Mouse (Mus musculus) T-helper 2 cell (primary cell): Measurements from ENCODE around the gene Ankrd13d.

ENCODE experiments used
- in situ Hi-C: fragments of 300-600 bp; cut with MboI, MseI; formaldehyde crosslinking; loops from one replicate; pipeline ENCODE4 v1.15.1; 2025; ENCODE audit warnings: high pct_unique_total_duplicates

The Ankrd13d gene

DNA sequence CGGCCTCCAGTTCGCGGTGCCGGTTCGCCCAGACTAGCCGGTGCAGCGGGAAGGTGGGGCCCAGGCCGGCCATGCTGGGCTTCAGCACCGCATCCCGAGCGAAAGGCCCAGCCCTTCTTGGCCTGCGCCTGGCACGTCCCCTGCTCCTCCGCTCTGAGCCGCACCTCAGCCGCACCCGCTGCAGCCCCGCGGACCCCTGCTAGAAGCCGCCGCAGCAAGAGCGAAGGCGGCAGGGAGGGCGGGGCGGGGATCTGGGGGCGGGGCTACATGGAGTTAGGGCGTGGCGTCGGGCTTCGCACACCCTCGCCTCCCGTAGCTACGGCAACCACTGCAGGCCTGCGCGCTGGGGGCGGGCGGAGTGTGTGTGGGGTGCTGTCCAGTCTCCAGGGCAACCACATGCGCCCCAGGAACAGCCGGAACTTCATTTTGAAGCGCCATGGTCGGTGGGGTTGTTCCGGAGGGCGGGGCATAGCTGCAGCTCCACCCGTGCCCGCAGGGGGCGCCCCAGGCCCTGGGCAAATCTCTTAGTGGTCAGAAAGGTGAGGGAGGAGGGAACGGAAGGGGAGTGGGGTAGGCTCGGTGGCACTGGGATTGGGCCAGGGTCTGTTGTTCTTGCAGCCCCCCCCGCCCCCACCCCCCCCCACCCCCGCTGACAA is at the start of gene Ankrd13d:
Gene Ankrd13d, minus strand, starts transcription at position 240 of the 656 bp plus-strand sequence.
- in situ Hi-C loops: no loop called here

DNA sequence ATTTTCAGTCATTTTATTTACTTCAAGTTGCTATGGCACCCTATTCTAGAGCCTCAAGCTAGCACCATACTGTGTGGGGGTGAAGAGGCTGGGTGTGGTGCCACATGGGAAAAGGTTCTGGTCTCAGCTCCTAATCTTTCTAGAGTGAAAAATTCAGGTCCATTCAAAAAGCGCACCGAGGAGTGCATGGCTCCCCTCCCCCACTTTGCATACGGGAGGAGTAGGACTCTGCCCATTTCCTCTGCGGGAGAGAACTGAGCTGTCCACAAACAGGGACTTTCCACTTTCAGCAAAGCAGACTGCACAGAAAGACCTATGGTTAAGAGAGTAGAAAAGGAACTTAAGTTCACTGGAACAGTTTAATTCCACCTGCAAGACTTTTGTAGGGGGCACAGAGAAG is 49.7 kb upstream of the Ankrd13d start:
- in situ Hi-C loops: no loop called here

DNA sequence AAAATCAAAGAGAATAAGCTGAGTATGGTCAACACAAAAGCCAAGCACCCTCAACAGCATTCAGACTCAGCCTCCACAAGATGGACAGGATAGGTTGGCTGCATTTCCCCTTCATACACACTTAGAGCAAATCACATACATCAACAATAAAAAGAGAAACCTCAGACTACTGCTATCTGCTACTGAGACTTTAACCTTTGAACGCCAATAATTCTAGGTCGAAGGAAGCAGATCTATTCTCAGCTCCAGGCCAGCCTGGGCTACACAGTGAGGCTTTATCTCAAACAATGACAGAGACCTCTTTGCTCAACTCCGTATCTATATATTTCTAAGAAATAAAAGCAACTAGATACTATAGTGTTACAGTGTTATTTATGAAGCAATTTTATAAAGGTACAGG is 48.3 kb upstream of the Ankrd13d start:
- in situ Hi-C loops: no loop called here

DNA sequence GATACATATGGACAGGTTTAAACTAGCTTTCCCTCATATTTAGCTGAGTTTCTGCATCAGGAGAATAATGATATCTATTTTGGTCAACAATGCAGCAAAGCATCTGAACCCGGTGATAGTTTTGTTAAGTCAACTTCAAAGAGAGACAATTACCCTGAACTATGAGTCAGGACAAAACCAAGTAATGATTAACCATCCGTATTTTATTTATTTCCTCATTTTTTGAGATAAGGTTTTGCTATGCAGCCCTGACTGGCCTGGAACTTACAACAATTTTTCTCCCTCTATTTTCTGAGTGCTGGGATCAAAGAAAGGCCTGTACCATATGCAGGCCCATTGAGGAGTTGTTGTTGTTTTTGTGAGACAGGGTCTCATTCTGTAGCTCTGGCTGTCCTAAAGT is 47.7 kb upstream of the Ankrd13d start:
- in situ Hi-C loops: no loop called here

DNA sequence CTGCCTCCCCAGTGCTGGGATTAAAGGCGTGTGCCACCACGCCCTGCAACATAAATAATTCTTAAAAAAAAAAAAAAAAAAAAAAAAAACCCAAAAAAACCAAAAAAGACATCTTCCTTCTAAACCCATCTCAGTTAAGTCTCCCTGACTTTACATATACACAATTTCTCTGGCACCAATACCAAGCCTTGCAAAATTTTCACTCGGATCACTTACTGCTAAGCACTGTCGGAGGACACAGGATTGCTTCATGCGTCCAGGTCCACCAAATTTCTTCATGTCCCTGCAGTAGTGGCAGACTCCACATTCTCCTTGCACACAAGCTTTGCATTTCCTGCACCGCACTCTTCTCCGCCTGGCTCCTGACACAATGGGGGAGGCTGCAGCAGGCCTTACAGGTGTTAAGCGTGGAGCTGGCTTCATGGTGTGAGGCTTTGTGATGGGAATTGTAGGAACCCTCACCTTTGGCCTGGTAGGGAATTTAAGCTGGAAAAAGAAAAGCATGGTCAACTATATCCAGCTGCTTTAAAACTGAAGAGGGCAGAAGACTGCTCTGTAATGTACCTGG is 45.9 kb upstream of the Ankrd13d start:
- in situ Hi-C loops: no loop called here

DNA sequence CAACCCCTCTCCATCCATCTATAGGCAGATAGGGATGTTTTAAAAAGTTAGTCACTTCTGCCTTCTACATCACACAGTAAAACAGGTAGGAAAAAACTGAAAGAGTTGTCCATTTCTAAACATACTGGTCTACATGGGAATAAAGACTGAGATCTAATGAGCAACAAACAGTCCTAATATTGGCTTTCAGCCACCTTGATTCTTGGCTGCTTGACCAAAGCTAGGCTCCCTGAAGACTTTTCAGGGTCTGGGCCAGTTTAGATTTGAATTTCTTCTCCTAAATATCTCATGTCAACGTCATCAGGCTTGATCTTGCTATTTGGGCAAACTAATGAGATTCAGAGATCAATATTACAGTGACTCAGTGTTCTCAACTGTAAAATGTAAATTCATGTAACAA is 43.9 kb upstream of the Ankrd13d start:
- in situ Hi-C loops: no loop called here

DNA sequence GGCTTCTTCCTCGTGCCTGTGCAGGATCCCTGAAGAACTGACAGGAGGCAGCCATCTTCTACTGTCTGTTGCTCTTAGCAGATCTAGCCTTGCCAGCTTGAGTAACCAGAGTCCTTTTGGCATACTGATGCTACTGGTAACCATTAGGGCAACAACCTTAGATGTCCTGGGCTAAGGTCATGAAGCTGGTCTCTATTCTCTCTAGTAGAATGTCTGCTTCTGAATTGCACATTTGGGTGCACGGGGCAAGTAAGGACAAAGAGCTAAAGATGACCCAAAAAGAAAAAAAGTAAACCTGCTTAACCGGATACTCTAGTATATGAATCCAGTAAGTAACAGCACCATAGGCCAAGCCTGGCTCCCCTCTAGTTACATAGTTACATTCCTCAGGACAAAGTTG is 43.2 kb upstream of the Ankrd13d start:
- in situ Hi-C loops: no loop called here

DNA sequence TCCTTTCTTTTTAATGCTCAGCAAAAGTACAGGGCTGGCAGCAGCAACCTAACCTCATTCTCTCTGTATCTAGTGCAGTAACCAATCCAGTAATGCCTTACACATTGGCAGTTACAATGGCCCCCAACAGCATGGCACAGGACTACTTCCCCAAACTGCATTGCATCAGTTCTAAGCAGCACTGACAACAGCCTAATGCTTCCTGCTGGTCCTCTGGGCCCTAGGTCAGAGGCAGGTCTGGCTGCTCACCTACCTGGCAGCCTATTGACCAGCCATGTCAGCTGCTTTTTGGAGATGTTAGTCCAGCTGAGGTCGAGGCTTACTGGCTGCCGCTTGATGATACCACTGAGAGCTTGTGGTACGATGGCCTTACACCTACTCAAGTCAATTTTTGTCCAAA is 39.2 kb upstream of the Ankrd13d start:
- in situ Hi-C loops: no loop called here

DNA sequence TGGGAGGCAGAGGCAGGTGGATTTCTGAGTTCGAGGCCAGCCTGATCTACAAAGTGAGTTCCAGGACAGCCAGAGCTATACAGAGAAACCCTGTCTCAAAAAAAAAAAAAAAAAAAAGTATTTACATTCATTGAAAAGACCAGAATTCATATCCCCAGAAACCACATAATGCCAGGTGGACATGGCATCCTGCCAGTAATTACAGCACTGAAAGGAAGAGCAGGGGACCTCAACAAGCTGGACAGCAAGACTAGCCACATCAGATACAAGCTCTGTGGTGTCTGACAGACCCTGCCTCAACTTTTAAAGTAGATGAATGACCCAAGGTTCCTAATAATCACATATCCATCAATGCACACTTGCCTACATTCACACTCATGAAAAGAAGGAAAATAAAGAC is 38.7 kb upstream of the Ankrd13d start:
- in situ Hi-C loops: no loop called here

DNA sequence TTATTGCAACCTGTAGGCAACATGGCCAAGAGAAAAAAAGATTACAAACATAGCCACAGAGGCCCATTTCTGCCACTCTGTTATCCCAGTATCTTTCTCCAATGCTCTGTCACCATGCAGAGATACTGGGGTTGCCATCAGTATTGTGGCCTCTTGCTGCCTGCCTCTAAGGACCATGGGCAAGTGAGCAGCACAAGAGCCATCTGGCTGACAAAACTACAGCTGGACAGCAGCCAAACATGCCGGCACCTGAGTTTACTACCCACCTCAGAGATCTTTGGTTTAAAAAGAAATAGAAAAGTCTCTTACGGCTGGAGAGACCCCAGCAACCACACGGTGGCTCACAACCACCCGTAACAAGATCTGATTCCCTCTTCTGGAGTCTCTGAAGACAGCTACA is 36.3 kb upstream of the Ankrd13d start:
- in situ Hi-C loops: no loop called here

DNA sequence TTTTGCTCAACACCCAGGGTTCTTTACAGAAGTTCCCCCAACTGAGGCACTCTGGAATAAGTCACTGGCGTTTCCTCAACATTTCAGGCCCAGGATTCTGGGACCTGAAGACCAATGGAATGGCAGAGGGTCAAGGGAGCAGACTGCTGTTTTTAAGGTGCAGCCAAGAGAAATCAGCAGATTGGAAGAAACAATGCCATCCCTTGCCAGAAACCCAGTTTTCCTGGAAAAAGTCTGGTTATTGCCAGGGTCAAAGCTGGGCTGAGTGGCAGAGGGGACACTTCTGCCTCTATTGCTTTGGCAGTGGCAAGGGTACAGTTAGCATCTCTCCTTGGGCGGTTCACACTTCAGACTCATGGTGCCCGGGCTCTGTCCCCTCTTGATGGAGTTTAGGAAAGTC is 34.2 kb upstream of the Ankrd13d start:
- in situ Hi-C loops: no loop called here

DNA sequence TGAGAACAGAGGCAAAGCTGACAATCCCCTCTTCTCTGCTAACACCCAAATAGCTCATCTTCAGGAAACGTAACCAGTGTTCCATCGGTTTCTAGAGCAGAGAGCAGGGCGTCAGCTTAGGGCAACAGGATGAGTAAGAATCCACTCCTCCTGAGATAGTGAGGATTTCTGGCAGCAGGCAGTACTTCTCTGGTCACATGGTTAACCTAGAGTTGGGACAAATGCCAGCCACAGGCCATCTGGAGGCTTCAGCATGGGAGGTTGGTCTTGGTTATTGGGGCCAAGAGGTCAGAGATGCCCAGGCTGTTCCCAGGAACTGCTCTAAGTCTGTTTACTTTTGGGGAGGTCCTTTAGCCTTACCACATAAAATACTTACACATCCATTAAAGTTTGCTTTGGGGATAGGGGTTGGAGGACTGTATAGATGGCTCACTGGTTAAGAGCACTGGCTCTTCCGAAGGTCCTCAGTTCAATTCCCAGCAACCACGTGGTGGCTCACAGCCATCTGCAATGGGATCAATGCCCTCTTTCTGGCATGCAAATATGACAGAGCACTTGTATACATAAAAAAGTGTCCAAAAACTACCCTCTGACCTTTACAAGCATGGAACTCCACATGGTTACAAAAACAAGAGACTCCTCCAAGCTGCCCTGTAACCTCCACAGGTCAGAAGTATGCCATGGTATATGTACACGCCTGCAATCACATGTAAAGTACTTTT is 32.4 kb upstream of the Ankrd13d start:
- in situ Hi-C loops: no loop called here

DNA sequence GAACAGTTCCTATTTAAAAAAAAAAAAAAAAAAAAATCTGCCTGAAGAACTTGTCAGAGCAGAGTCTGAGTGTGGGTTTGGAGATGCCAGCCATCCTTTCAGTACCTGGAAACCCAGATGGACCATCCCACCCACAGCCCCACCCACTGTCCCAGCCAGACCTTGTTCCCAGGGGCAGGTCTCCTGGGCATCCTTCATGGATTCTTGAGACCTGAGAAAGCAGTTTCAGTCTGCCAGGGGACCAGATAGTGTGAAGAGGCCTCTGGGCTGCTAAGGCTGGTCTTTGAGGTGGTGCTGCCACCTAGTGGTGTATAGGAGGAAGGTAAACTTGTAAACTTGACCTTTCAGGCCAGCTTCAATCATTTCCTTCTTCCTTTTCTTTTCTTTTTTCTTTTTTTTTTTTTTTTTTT is 26.8 kb upstream of the Ankrd13d start:
- in situ Hi-C loops: no loop called here

DNA sequence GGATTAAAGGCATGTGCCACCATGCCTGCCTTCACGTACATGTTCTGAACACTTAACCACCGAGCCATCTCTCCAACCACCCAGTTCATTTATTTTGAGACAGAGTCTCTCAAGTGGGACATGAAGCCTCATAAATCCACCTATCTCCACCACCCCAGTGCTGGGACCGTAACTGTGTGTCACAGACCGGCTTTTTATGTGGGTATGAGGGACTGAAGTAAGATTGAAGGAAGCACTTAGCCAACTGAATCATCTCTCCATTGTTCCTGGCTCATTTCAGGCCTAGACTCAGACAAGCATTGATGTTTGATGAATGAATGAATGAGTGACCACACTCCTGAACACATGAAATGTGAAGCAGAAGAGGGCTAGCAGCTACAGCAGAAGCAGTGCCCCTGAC is 26.4 kb upstream of the Ankrd13d start:
- in situ Hi-C loops: no loop called here

DNA sequence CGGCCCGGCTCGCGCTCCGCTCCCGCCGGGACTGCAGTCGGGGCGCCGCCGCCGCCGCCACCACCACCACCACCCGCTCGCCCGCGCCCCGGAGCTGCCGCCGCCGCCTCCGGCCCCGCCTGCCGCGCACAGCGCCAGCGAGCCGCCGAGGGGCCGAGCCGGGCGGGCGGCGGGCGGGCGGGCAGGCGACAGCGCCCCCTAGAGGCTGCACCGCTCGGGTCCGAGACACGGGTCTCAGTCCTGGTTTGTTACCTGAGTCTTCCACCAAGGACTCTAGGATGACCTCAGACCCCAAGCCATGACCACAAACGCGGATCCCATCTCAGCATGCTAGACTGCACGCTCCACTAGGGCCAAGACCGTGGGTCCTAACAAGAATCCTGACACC is 23.2 kb upstream of the Ankrd13d start, which contains the start of gene Grk2:
Gene Grk2, minus strand, starts transcription at position 33 of the 388 bp plus-strand sequence.
- in situ Hi-C loops: no loop called here

DNA sequence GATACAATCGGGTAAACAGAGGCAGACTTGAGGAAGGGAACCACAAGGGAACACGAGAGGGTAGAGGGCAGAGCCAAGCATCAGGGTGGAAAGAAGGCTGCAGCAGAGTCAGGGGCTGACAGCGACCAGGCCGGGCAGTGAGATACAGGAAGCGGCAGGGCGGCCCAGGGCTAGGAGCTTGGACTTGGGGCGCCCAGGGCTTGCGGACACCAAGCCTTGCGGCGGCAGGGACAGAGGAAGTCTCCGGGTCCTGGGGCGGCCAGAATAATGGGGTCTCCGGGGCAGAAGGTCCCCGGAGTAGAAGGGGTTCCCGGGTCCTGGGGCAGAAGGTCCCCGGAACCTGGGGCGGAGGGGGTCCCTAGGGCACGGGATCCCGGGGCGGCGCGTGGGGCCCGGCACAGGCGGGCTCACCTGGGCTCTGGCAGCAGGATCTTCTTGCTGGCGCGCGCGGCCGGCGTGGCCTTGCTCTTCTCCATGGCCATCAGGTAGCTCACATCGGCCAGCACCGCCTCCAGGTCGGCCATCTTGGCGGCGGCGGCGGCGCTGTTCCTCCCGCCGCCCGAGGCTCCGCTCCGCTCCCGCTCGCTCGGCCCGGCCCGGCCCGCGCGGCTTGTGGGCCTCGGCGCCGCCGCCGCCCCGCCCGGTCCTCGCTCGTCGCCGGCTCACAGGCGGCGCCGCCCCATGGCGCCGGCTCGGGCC is 22.7 kb upstream of the Ankrd13d start:
- in situ Hi-C loops: no loop called here

DNA sequence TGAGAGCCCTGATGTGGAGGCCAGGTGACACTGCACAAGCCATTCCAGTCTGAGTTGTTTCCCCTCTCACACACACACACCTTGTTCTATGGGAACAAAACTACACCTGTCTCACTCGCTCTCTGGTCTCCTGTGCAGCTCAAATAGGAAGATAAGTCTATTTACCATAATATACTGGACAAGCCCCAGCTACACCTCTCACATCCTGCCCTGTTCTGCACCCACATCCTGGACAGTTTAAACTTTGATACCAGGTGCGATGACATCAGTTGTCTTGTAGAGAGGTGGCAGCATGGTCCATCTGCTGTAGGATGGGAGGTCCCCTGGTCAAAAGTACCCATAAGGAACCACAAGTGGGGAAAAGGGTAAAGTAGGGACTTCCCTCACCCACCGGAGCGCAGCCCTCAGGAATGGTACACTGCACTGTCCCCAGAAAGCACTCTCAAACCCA is 22.0 kb upstream of the Ankrd13d start:
- in situ Hi-C loops: no loop called here

DNA sequence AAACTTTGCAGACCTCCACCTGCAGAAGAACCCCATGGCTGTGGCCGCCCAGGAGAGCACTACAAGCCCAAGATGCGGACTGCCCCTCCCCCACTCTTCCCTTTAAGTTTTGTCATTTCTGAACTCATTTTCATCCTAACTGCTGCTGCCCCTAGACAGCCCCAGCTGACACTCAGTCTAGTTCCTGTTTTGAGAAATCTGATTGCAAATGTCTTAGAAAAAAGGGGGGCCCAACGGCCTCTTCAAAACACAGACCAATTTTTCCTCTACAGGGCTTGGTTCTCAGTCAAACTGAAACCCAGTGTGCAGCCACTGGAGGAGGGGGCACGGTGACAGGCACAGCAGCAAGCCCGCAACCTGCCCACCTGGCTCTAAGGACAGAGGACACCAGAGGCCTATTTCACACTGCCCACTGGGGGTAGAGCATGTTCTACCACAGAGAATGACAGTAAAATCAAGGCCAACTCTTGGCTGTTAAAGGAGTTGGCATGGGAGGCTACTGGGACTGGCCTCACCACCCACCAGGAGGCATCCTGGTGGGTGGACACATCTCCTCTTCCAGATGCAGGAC is 21.4 kb upstream of the Ankrd13d start:
- in situ Hi-C loops: no loop called here

DNA sequence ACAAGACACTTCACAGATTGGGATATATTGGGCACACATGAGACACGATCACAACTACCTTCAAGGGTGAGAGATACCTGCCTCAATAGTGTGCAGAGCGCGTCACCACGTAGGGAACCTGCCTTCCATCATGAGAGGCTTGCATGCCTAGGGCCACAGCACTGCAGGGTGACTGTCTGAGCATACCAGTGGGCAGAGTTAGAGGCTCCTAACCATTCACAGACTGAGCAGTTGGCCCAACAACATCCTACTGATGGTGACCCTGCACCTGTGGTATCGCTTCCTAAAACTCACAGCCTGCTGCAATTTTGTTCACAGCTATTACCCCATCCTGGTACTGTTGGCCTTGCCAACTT is 20.7 kb upstream of the Ankrd13d start:
- in situ Hi-C loops: no loop called here

DNA sequence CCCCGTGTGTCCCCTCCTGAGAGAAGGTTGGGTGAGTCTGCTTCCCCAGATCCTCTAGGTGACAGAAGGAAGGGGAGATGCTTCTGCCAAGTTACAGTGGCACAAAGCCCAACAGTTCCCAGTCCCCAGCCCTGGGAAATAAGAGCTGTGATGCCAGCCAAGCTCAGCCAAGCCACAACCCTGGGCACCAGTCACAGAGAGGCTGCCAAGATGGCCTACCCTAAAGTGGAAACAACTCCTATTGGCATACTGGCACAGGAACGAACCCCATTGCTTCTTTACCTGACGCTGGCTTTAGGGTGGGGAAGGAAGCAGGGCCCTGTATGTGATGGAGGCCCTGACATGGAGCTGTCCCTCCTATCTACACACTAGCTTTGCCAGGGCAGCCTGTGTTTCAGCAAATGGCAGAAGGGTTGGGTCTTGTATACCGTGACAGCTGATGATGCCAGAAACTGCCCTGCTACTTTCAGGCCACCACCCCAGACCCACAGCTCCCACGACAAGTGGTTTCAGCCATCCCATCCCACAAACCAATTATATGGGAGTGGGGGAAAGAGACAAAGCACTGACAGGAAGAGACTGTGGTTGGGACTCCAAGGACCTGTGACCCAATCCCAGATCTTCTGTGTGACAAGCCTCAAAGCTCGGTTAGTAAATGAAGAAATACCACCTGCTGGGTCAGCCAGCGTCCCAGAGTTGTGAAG is 20.2 kb upstream of the Ankrd13d start:
- in situ Hi-C loops: no loop called here
